Mouse (Mus musculus) heart, postnatal 25 days (tissue): ENCODE data around the gene Mup10. TPM values are rescaled to one million over a fixed set of nuclear protein-coding genes. Genes with fewer than 3 reads are reported as not detected.
"Not testable (repeated sequence)": the region's sequence is repeated elsewhere in the genome, so short reads cannot be mapped to it uniquely, and the experiment has no call there.

ENCODE experiments used
- DNase-seq: peaks from one replicate; pipeline ENCODE4 v3.0.0; 2022; ENCODE audit warnings: low spot score
- intact Hi-C: fragments of 180-260 bp; cut with DNase I; formaldehyde crosslinking; loops from one replicate; pipeline ENCODE4 v1.15.1; 2025
- total RNA-seq, 2 experiments: library from RNA; stranded (reverse); gene quantifications; 2 replicates each; pipeline ENCODE4 v1.2.3; 2021

The Mup10 gene
- total RNA-seq: not detected

GRCm38 (mm10) chr4:60582099-60582498 is at the start of gene Mup10:
Gene Mup10 (minus strand): TSS chr4:60582199.
- intact Hi-C loops, DNase-seq: not testable (repeated sequence)

Other genes with a start within 250 kb of the Mup10 start
- gene Mup9, start 160.2 kb downstream of the Mup10 start, total RNA-seq: not detected
- not detected for gene Mup1, start 80.2 kb downstream of the Mup10 start, total RNA-seq
- gene Mup11, start 80.2 kb upstream of the Mup10 start, total RNA-seq: not detected
- gene Mup12, start 159.1 kb upstream of the Mup10 start, total RNA-seq: not detected
- not detected for gene Mup22, start 239.3 kb upstream of the Mup10 start, total RNA-seq